Mouse (Mus musculus) spleen, postnatal 14 days (tissue): ENCODE data around the gene Lmx1b.

Experiments
- DNase-seq, 2 experiments: peaks; one replicate each; pipeline ENCODE4 v3.0.0; 2021 to 2022; ENCODE audit warnings: low spot score in 2 of 2

Gene Lmx1b

GRCm38 (mm10) chr2:33643721-33644713 is 3.7 kb upstream of the Lmx1b start:
- DNase-seq, result no peak

- DNase-seq, result peak in 1 of 2 experiments; percentile 54
These were observed 2.5 kb upstream of the Lmx1b start for GRCm38 (mm10) chr2:33642650-33643458.

- DNase-seq, result no peak
These were observed 1.7 kb upstream of the Lmx1b start for GRCm38 (mm10) chr2:33641859-33642571.

GRCm38 (mm10) chr2:33640978-33641858 is 907 bp upstream of the Lmx1b start:
- DNase-seq, result no peak

DNA sequence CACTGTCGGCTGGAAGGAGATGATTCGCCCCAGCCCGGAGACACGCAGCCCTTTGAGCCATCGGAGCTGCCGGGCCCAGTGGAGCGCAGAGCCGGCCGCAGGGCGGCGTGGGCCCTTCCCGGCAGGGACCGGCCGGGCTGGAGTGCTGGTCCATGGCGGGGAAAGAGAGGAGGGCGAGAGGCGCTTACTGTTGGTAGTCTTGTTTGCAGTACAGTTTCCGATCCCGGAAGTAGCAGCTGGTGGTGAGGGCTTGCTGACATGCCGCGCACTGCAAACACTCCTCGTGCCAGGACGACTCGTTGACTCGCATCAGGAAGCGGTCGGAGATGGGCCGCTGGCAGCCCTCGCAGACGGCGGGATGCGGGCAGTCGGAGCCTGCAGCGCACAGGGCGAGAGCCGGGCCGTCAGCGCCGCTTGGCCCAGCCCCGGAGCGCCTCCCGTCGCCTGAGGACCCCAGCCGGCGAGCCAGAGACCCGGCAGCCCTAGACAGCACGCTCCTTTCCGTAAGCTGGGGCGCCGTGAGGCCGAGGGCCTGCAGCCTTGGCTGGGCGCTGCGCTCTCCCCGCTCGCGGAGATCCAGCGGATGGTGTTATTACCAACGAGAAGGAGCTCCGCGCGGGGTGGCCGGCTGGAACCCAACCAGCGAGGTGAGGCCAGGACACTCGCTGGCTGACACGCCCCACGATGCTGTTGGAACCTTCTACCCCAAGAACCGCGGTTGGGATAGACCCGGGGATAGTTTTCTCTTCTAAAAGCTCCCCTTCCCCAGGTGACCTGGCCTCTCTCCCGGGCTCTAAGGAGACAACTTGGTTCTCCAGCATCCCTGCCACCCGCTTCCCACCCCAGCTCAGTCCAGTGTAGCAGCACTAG is 775 bp downstream of the Lmx1b start:
- no peak for DNase-seq

GRCm38 (mm10) chr2:33638141-33638733 is 2.1 kb downstream of the Lmx1b start:
- no peak for DNase-seq

DNA sequence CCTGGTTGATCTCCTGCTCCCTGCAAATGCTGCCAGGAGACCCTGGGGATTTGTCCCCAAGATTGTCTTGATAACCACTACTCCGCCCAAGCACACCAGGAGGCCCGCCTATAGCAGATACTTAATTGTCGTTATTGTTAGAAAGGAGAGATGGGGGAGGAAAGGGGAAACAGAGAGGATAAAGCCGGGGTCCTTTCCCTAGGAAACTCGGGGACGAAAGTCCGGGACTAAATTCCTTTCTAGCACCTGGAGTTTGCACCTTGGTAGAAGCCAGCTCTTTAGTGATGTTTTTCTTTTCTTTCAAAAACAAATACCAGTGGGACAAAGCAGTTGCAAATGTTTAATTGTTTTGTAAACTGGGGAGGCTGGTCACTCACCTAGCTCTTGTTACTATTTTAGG is 3.0 kb downstream of the Lmx1b start:
- no peak for DNase-seq

DNA sequence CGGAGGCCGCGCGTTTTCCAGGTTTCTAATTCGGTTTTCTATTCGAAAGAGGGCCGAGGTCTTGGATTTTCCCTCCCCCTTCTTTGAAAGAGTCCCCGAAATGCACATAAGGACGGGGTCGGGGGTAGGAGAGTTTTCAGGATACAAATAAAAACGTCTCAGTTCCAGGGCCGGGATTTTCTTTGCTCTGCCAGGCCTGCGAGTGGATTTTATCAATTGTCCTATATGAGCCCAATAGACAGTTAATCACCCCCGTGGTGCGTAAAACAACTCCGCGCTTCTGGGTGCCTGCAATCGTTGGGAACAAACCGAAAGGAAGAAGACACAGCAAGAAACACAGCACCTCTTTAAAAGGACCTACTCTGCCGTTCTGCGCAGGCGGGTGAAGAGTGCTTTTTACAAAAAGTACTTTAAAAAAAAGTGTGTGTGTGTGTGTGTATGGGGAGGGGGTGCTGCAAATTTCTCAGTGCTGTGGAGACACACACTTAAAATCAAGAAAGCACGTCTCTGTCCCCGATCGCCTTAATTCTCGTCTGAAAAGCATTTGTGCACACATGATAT is 3.6 kb downstream of the Lmx1b start:
- DNase-seq, result no peak

- DNase-seq, result no peak
These were observed 4.2 kb downstream of the Lmx1b start for GRCm38 (mm10) chr2:33636117-33636521.

DNA sequence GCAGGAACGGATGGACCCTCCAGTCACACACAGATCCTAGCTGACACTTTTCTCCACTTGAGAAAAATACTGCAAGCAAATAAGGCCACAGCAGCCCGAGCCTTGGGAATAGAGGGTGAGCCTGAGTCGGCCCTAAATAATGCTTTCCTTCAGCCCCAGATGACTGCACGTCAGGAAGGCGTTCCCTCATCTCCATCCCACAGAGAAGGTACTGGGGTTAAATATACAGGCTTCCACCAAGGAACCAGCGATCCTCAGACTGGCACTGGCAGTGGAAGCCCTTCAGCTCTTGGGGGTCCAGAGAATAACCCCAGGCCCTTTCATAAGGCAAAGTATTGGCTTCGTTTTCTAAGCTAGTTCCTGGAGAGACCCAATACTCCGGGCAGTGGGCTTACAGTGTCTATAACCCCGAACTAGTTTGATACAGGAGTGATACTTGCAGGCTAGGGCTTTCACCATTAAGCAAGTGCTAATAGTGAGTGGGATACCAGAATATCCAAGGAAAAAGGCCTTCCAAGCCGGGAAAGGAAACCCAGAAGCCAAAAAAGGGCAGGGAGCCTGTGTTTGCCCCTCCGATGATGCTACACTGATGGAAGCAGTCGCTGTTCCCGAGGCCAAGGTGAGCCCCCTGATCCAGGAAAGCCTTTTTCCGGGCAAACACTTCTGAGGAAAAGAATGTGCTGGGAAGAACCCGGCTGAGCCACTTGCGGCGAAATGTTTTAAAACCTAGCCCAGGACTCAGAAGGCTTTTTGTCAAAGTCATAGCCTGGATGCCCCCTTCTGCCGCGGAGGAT is 4.8 kb downstream of the Lmx1b start:
- DNase-seq, result no peak

GRCm38 (mm10) chr2:33634481-33635090 is 5.7 kb downstream of the Lmx1b start:
- DNase-seq, result no peak

DNA sequence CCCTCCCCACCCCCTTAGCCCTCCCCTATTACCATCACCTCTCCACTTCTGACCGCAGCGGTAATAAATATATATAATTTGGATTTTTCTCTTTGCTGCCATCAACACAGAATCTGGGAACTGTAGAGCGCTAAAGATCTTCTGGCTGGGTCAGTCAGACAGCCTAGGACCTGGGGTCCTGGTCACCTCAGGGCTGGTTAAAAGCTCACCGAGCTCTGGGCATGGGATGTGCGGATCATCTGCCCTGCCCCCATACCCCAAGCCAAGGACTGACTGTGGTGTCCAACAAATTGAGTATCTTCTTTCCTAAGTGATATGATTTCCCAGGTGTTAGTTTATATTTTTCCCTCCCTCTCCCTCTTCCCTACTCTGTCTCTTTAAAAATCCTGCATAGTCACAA is 6.4 kb downstream of the Lmx1b start:
- DNase-seq, result no peak

DNA sequence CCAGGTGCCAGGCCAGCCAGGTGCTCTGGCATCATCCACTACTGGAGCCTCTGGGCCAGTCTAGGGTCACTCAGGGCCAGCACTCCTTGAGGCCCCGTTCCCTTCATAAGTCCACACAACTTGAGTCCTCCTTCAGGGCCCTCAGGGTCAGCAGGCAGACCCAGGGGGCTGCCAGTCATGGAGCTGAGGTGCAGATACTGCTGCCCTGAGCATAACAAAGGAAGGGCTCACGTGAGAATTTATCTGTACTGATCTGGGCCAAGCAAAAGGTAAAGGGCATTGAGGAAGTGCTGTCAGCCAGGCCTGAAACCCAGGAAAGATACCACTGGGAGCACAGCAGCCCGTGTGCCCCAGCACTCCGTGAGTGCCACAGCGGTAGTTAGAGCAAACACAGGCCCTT is 7.1 kb downstream of the Lmx1b start:
- no peak for DNase-seq

GRCm38 (mm10) chr2:33632551-33633059 is 7.7 kb downstream of the Lmx1b start:
- DNase-seq, result no peak

DNA sequence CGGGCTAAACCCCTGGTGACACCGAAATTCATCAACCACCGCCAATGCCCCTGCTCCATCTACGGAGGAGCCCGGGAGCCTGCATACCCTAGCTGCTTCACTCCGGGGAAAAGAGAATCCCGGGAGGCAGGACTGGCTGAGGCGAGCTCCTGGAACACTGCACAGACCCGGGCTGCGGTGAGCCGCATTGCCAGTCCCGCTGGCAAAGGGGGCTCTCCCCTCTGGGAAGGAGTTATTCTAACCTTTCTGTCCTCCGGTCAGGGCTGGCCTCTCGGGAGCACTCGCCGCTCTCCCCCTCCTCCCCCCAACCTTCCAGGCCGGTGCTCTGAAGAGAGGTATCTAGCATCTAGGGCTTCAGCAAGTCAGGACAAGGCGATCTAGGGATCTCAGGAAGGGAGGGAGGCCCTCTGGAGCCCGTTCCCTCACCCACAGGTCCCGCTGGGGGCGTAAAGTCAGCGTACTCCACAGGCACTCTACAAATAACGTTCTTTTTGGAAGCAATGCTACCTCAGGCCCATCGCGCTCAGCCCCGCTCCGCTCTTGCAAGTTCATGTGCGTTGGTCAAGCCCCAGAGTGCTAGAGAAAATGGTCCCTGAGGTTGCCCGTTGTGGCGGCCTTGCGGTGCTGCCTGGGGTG is 8.5 kb downstream of the Lmx1b start:
- DNase-seq, result no peak

DNA sequence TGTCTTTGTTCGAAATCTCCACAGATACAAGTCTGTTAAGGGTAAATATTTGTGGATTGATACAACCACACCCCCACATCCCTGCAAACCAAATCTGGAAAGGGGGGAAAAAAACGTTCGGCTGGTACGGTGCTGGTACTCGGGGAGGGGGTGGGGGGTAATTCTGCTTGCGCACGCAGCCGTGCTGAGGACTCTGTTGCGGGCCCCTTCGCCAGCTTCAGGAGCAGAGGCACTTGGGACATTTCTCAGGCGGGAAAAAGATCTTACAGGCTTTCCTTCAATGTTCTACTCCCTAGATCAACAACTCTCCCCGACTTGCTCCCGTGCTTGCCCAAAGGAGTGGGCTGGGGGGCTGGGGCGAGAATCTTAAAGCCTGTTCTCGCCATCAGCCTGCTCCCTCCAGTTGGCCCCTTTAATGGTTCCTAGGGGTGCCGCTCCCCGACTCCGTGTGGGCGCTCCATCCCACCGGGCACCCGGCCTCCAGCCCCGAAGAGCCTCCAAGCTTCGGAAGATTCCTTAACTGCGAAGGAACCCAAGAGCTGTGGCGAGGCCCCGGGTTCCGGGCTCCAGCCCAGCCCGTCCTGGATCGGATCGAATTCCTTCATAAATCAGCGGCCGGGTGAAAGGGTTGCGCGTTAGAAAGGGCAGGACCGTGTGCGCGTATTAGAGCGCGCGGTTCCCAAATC is 9.1 kb downstream of the Lmx1b start:
- no peak for DNase-seq
